Mouse (Mus musculus) embryonic facial prominence, embryonic 15.5 days (tissue): ENCODE results near the gene Med15. TPM values are rescaled to one million over a fixed set of nuclear protein-coding genes. Genes with fewer than 3 reads are reported as not detected.

Experiments used
- ATAC-seq: fragments of 200-750 bp; cut with Nextera tagmentation; 2 replicates; pipeline ENCODE4 v1.8.0; 2017; ENCODE audit warnings: low read depth, moderate TSS enrichment; ENCODE audit not compliant: insufficient number of reproducible peaks, low FRiP score, low TSS enrichment
- H3K27ac ChIP-seq: fragments of 300-500 bp; sonication (generic); replicated peaks from 2 replicates; pipeline ENCODE4 v1.5.1; 2015; ENCODE audit warnings: mild to moderate bottlenecking, inconsistent platforms
- H3K27me3 ChIP-seq: fragments of 300-500 bp; sonication (generic); 2 replicates; pipeline ENCODE4 v1.6.1; 2015; ENCODE audit warnings: inconsistent platforms
- H3K36me3 ChIP-seq: fragments of 300-500 bp; sonication (generic); 2 replicates; pipeline ENCODE4 v1.6.1; 2015; ENCODE audit warnings: mild to moderate bottlenecking, inconsistent platforms
- H3K4me1 ChIP-seq: fragments of 300-500 bp; sonication (generic); 2 replicates; pipeline ENCODE4 v1.6.1; 2015; ENCODE audit warnings: inconsistent platforms
- H3K4me2 ChIP-seq: fragments of 300-500 bp; sonication (generic); replicated peaks from 2 replicates; pipeline ENCODE4 v1.6.1; 2015; ENCODE audit warnings: mild to moderate bottlenecking, inconsistent platforms
- H3K4me3 ChIP-seq: fragments of 300-500 bp; sonication (generic); replicated peaks from 2 replicates; pipeline ENCODE4 v1.5.1; 2015; ENCODE audit warnings: mild to moderate bottlenecking, inconsistent platforms
- H3K9ac ChIP-seq: fragments of 300-500 bp; sonication (generic); 2 replicates; pipeline ENCODE4 v1.6.1; 2015; ENCODE audit warnings: inconsistent platforms
- H3K9me3 ChIP-seq: fragments of 300-500 bp; sonication (generic); replicated peaks from 2 replicates; pipeline ENCODE4 v1.6.1; 2016; ENCODE audit warnings: inconsistent platforms
- WGBS: fragments of 180-500 bp; shearing (Covaris S2); methylation state at CpG from one replicate; pipeline ENCODE4 v1.1.7; 2015; 5-methylcytosine and 5-hydroxymethylcytosine counted together
- polyA plus RNA-seq: library from polyadenylated mRNA; unstranded; fragments of >200 nt; fragmentation: Nextera tagmentation; extraction: Ambion mirVana; gene quantifications from 2 replicates; pipeline ENCODE4 v1.2.1, GENCODE M21; 2015

The Med15 gene
- polyA plus RNA-seq, 1 experiment from 2014 or later, result 54.6 TPM

DNA sequence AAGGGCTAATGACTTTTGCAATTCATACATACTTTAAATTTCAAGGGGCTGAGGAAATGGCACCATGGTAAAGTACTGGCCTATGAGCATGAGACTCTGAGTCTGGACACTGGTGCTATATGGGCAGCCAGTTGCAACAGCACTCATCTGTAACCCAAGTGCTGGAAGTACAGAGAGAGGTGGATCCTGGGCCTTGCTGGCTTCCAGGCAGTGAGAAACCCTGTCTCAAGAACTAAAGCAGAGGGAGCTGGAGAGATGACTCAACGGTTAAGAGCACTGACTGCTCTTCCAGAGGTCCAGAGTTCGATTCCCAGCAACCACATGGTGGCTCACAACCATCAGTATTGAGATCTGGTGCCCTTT is 31.7 kb downstream of the Med15 start:
- Histone ChIP-seq H3K9me3 (no peaks in the 10 kb centered on the region), H3K4me1 (no peaks in the 10 kb centered on the region), H3K27ac (no peak overlapping the region), H3K4me2 (no peak overlapping the region), H3K27me3 (no peaks in the 10 kb centered on the region), H3K9ac (no peak overlapping the region), H3K36me3 (peaks cover 39% of the 10 kb centered on the region), H3K4me3 (no peak overlapping the region)
- 81% methylated on average over 2 of the region's 2 CpGs for WGBS
- no peak for ATAC-seq

DNA sequence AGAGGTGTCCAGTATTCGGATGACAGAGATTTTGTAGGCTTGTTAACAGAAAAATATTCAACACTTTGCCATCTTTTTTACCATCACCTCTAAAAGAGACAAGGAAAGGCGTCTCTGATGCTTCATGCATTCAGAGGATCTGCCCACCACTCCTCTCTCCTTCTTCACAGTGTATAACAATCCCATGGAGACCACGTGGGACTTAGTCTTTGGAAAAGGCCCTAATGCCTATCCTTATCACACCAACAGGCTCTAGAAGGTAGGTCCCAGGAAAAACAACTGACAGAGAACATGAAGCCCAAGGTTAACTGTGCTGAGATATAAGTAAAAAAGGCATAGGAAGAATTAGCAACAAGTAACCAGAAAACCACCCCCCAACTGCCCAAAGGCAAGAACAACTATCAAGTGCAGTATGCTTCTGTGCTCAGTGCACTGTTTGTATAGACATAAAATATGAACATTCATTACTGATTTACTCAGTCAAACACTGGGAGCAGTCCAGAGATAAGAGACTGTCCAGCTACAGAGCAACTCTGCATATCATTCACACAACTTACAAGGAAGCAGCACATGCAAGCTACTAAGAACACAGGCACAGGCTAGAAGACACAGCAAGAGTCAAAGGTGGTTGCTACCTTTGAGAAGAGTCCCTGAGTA is 32.2 kb downstream of the Med15 start:
- Histone ChIP-seq H3K9me3 (no peaks in the 10 kb centered on the region), H3K9ac (no peak overlapping the region), H3K27ac (no peak overlapping the region), H3K4me1 (no peaks in the 10 kb centered on the region), H3K27me3 (no peaks in the 10 kb centered on the region), H3K4me3 (no peak overlapping the region), H3K4me2 (no peak overlapping the region), H3K36me3 (peaks cover 44% of the 10 kb centered on the region)
- 86% methylated on average over 3 of the region's 3 CpGs for WGBS
- ATAC-seq, result no peak

GRCm38 (mm10) chr16:17694860-17695259 is 37.8 kb downstream of the Med15 start:
- Histone ChIP-seq H3K36me3 (peaks cover 46% of the 10 kb centered on the region), H3K9ac (no peak overlapping the region), H3K4me1 (no peaks in the 10 kb centered on the region), H3K27me3 (no peaks in the 10 kb centered on the region), H3K4me3 (no peak overlapping the region), H3K4me2 (no peak overlapping the region), H3K27ac (no peak overlapping the region), H3K9me3 (no peaks in the 10 kb centered on the region)
- ATAC-seq, result no peak
- WGBS, result 89% methylated on average over 3 of the region's 3 CpGs

GRCm38 (mm10) chr16:17669886-17670285 is 62.8 kb downstream of the Med15 start:
- peaks cover 84% of the 10 kb centered on the region for H3K36me3 ChIP-seq
- no peak overlapping the region for H3K9ac ChIP-seq
- no peaks in the 10 kb centered on the region for H3K4me1 ChIP-seq
- ATAC-seq, result no peak
- no peak overlapping the region for H3K4me3 ChIP-seq
- H3K4me2 ChIP-seq, result no peak overlapping the region
- no peaks in the 10 kb centered on the region for H3K9me3 ChIP-seq
- no peaks in the 10 kb centered on the region for H3K27me3 ChIP-seq
- H3K27ac ChIP-seq, result no peak overlapping the region

DNA sequence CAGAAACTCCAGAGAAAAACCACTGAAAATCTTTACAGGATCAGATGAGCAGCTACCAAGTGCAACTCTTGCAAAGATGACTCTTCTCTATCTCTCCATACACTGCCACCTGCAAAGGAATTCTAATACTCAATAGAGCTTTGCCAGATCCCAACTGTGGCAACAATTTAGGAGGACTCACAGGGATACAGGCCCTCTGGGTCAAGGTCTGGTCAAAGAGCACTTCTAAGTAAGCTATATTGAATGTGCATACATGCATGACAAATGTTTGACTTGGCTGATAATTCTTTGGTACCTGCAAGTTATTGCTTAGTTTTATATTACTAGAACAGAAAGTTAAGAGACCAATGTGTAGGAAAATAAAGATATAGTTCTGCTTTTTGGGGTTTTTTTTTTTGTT is 67.1 kb downstream of the Med15 start:
- peaks cover 77% of the 10 kb centered on the region for H3K36me3 ChIP-seq
- no peaks in the 10 kb centered on the region for H3K4me1 ChIP-seq
- H3K27ac ChIP-seq, result no peak overlapping the region
- H3K4me2 ChIP-seq, result no peak overlapping the region
- no peaks in the 10 kb centered on the region for H3K9me3 ChIP-seq
- no peak overlapping the region for H3K4me3 ChIP-seq
- ATAC-seq, result no peak
- no peak overlapping the region for H3K9ac ChIP-seq
- no peaks in the 10 kb centered on the region for H3K27me3 ChIP-seq

DNA sequence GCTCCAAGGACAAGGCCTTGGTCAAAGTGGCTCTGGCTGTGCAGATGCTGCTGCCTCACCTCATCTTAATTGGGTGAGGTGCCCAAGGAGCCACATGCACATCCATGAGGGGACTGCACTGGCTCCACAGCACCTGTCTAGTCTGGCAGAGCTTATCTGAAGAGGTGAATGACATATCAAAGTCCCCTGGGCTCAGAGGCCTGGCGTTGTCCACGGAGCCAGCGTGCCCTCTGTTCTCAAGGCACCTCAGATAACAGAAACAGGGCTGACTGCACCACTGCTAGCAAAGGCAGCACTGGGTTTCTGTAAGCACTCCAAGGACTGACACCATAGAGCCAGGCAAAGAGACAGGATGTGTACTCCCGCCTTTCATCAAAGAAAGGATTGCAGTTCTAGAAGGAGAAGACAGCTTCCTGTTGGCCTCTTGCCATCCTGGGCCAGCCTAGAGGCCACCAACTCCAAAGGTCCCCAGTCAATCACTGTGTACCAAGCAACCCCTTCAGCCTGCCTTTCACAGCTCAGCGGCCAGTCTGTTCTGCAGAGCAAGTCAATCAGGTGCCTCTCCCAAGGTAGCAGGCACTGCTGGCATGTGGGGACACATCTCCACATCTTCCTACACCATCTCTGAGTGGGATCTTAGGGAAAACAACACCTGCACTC is 76.3 kb downstream of the Med15 start:
- 83% methylated on average over 5 of the region's 5 CpGs for WGBS
- Histone ChIP-seq H3K9me3 (no peaks in the 10 kb centered on the region), H3K4me2 (no peak overlapping the region), H3K9ac (no peak overlapping the region), H3K27me3 (no peaks in the 10 kb centered on the region), H3K27ac (no peak overlapping the region), H3K36me3 (peaks cover 83% of the 10 kb centered on the region), H3K4me1 (no peaks in the 10 kb centered on the region), H3K4me3 (no peak overlapping the region)
- peak; percentile 26; the same call in 1 of the 2 replicates for ATAC-seq

DNA sequence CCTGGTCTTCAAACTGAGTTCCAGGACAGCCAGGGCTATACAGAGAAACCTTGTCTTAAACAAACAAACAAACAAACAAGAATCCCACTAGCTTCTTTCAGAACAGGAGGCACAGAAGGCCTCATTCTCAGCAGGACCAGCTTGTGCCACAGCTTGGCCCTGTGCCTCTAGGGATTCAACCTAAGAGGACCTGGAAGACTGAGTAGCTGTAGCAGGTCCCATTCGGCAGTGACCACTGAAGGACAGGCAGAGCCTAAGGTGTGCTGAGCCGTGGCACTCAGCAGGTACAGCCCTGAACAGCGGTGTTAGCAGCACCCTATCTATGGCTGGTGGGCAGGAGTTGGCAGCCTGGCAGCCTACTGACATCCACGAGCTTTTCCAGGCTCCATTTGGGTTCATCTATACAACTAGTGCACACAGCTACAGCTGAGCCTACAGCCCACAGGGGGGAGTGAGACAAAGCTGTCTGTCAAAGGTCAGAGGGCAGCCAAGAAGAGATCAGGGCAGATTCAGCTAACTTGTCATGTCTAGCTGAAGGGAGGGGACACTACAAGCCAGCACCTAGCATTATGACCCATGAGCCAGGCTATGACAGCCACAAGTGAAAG is 78.4 kb downstream of the Med15 start:
- Histone ChIP-seq H3K4me2 (no peak overlapping the region), H3K36me3 (peaks cover 85% of the 10 kb centered on the region), H3K4me3 (no peak overlapping the region), H3K9me3 (no peaks in the 10 kb centered on the region), H3K27ac (no peak overlapping the region), H3K9ac (no peak overlapping the region), H3K4me1 (no peaks in the 10 kb centered on the region), H3K27me3 (no peaks in the 10 kb centered on the region)
- WGBS, result 89% methylated on average over 4 of the region's 4 CpGs
- ATAC-seq, result no peak

DNA sequence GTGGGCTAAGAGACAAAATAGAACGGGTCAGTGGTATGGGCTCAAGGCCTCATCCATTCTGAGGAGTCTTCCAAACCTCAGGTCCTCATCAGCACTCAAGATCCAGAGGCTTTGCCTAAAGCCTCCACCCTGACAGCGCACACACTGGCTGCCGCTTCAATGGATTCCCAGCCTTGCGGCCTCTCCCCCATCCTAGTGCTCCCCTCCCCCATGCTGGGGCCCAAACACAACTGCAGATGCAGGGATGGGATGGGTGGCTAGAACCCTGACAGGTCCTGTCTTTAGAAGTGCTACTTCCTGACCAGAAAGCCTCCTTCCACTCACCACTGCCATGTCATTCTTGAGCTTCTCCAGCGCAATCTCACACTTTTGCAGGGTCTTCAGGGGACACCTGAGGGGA is 79.1 kb downstream of the Med15 start:
- no peak overlapping the region for H3K9ac ChIP-seq
- no peak overlapping the region for H3K4me2 ChIP-seq
- H3K9me3 ChIP-seq, result no peaks in the 10 kb centered on the region
- no peak overlapping the region for H3K27ac ChIP-seq
- H3K27me3 ChIP-seq, result no peaks in the 10 kb centered on the region
- 88% methylated on average over 5 of the region's 5 CpGs for WGBS
- no peak for ATAC-seq
- H3K4me1 ChIP-seq, result no peaks in the 10 kb centered on the region
- no peak overlapping the region for H3K4me3 ChIP-seq
- H3K36me3 ChIP-seq, result peaks cover 89% of the 10 kb centered on the region

DNA sequence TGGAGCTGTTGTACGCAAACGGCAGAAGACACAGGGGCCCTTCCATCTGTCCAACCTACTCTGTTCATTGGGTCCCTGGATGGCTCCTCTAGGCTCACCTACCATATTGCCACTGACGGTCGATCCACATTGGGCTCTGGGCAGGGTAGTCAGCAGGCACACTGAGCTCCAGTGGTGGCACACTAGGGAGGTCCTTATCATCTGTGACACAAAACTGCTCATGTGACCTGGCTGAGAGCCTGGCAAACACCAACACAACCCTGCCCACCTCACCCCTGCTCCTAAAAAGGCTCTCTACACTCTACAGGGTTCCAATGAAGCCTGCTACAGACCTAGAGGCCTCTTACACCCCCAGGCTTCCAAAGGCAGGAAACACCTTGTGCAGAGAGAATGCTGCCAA is 80.1 kb downstream of the Med15 start:
- no peak overlapping the region for H3K4me2 ChIP-seq
- peaks cover 86% of the 10 kb centered on the region for H3K36me3 ChIP-seq
- WGBS, result 90% methylated on average over 4 of the region's 4 CpGs

GRCm38 (mm10) chr16:17650711-17651110 is 82.0 kb downstream of the Med15 start:
- no peaks in the 10 kb centered on the region for H3K9me3 ChIP-seq
- H3K27me3 ChIP-seq, result no peaks in the 10 kb centered on the region
- 91% methylated on average over 1 of the region's 1 CpGs for WGBS
- H3K36me3 ChIP-seq, result peaks cover 72% of the 10 kb centered on the region
- no peak overlapping the region for H3K27ac ChIP-seq
- no peak overlapping the region for H3K9ac ChIP-seq
- no peak overlapping the region for H3K4me2 ChIP-seq
- no peak for ATAC-seq
- no peak overlapping the region for H3K4me3 ChIP-seq
- peaks cover 13% of the 10 kb centered on the region for H3K4me1 ChIP-seq

More for the DNA sequence above, 80.1 kb downstream of the Med15 start:
- Histone ChIP-seq H3K27me3 (no peaks in the 10 kb centered on the region), H3K9ac (no peak overlapping the region), H3K9me3 (no peaks in the 10 kb centered on the region), H3K27ac (no peak overlapping the region), H3K4me3 (no peak overlapping the region), H3K4me1 (no peaks in the 10 kb centered on the region)
- no peak for ATAC-seq

GRCm38 (mm10) chr16:17649925-17650605 is 82.6 kb downstream of the Med15 start:
- Histone ChIP-seq H3K9ac (no peak overlapping the region), H3K27ac (no peak overlapping the region), H3K27me3 (no peaks in the 10 kb centered on the region), H3K4me3 (no peak overlapping the region), H3K4me1 (peaks cover 13% of the 10 kb centered on the region), H3K36me3 (peaks cover 68% of the 10 kb centered on the region), H3K9me3 (no peaks in the 10 kb centered on the region), H3K4me2 (no peak overlapping the region)
- 86% methylated on average over 16 of the region's 16 CpGs for WGBS
- ATAC-seq, result no peak
